Mouse (Mus musculus): ENCODE measurements around the gene Mtnr1b. TPM values are rescaled to one million over a fixed set of nuclear protein-coding genes. Genes with fewer than 3 reads are reported as not detected.

The Mtnr1b gene
- polyA plus RNA-seq, 1 experiment, result not detected

DNA sequence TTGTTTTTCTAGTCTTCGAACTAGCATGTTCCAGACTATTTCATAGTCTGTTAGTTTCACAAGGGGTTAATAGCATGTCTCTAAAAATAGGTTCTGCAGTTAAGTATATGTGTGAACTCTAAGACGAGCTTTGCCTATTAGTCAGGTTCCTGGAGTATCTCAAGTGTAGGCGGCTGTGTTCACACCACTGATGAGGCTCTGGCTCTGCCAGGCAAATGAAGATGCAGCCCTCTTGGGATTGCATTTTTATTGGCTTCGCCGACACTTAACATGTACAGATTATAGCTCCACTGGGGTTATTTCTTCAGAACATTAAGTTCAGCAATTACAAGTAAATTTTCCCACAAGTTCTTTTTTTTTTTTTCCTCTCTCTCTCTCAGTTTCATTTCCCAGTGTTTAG, 12.4 kb upstream of the Mtnr1b start:
- Histone ChIP-seq H3K36me3 (ENCODE audit: control insufficient read depth, insufficient read depth) (no peaks in the 10 kb centered on the region), H3K4me3 (no peak overlapping the region), H3ac (ENCODE audit: control insufficient read depth, insufficient read length) (no peak overlapping the region), H3K79me2 (ENCODE audit: control insufficient read depth, insufficient read depth) (no peaks in the 10 kb centered on the region), H3K4me2 (ENCODE audit: low read depth) (no peak overlapping the region), H3K27me3 (ENCODE audit: control insufficient read depth, insufficient read depth, insufficient read length) (no peaks in the 10 kb centered on the region)
- TF ChIP-seq USF1 (IDR thresholded peaks at IDR 0.05; ENCODE audit: low read depth) (no peak), REST (IDR thresholded peaks at IDR 0.05; ENCODE audit: insufficient read depth, insufficient read length) (no peak), POLR2AphosphoS2 (IDR thresholded peaks at IDR 0.05; ENCODE audit: insufficient read length, low read depth) (no peak), TCF12 (IDR thresholded peaks at IDR 0.05; ENCODE audit: insufficient read depth, poor library complexity, severe bottlenecking) (no peak), TCF3 (IDR thresholded peaks at IDR 0.05; ENCODE audit: insufficient read length, low read depth) (no peak), MYOG (IDR thresholded peaks at IDR 0.05; ENCODE audit: control insufficient read depth in 1 of 3, insufficient read depth in 1 of 3, insufficient read length in 2 of 3, low read depth in 2 of 3) (no peak), E2F4 (IDR thresholded peaks at IDR 0.05; ENCODE audit: insufficient read depth) (no peak), POLR2A (IDR thresholded peaks at IDR 0.05; ENCODE audit: insufficient read length, low read depth) (no peak), CEBPB (IDR thresholded peaks at IDR 0.05; ENCODE audit: insufficient read depth, poor library complexity, severe bottlenecking) (no peak), MYOD1 (IDR thresholded peaks at IDR 0.05; ENCODE audit: control insufficient read depth in 1 of 3, insufficient read length in 2 of 3, low read depth in 2 of 3) (no peak), SRF (IDR thresholded peaks at IDR 0.05; ENCODE audit: control insufficient read depth, insufficient read length, low read depth) (no peak), MAX (IDR thresholded peaks at IDR 0.05; ENCODE audit: low read depth) (no peak)

DNA sequence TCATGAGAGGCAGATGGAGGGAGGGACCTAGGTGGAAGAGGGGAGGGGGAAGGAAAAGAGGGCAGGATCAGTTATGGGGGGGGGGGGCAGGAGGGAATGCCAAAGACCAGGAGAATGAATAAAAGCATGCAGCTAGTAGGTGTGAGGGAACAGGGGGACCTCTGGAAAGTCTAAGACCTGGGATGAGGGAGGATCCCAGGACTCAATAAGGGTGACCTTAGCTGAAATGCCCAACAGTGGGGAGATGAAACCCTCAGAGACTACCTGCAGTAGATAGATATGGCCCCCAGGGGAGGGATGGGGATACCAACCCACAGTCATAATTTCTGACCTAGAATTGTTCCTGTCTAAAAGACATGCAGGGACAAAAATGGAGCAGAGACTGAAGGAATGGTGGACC, 6.4 kb upstream of the Mtnr1b start:
- no peaks in the 10 kb centered on the region for H3K27me3 ChIP-seq (ENCODE audit: control insufficient read depth, insufficient read depth, insufficient read length)
- H3K4me2 ChIP-seq (ENCODE audit: low read depth), result no peak overlapping the region
- H3K36me3 ChIP-seq (ENCODE audit: control insufficient read depth, insufficient read depth), result no peaks in the 10 kb centered on the region
- H3ac ChIP-seq (ENCODE audit: control insufficient read depth, insufficient read length), result no peak overlapping the region
- H3K4me3 ChIP-seq, result no peak overlapping the region
- H3K79me2 ChIP-seq (ENCODE audit: control insufficient read depth, insufficient read depth), result no peaks in the 10 kb centered on the region
- TF ChIP-seq MYOD1 (IDR thresholded peaks at IDR 0.05; ENCODE audit: control insufficient read depth in 1 of 3, insufficient read length in 2 of 3, low read depth in 2 of 3), result no peak
- TF ChIP-seq POLR2AphosphoS2 (IDR thresholded peaks at IDR 0.05; ENCODE audit: insufficient read length, low read depth), result no peak
- no peak for TF ChIP-seq MAX (IDR thresholded peaks at IDR 0.05; ENCODE audit: low read depth)
- TF ChIP-seq CEBPB (IDR thresholded peaks at IDR 0.05; ENCODE audit: insufficient read depth, poor library complexity, severe bottlenecking), result no peak
- no peak for TF ChIP-seq USF1 (IDR thresholded peaks at IDR 0.05; ENCODE audit: low read depth)
- TF ChIP-seq SRF (IDR thresholded peaks at IDR 0.05; ENCODE audit: control insufficient read depth, insufficient read length, low read depth), result no peak
- TF ChIP-seq E2F4 (IDR thresholded peaks at IDR 0.05; ENCODE audit: insufficient read depth), result no peak
- no peak for TF ChIP-seq TCF12 (IDR thresholded peaks at IDR 0.05; ENCODE audit: insufficient read depth, poor library complexity, severe bottlenecking)
- TF ChIP-seq POLR2A (IDR thresholded peaks at IDR 0.05; ENCODE audit: insufficient read length, low read depth), result no peak
- TF ChIP-seq TCF3 (IDR thresholded peaks at IDR 0.05; ENCODE audit: insufficient read length, low read depth), result no peak
- TF ChIP-seq REST (IDR thresholded peaks at IDR 0.05; ENCODE audit: insufficient read depth, insufficient read length), result no peak
- no peak for TF ChIP-seq MYOG (IDR thresholded peaks at IDR 0.05; ENCODE audit: control insufficient read depth in 1 of 3, insufficient read depth in 1 of 3, insufficient read length in 2 of 3, low read depth in 2 of 3)

DNA sequence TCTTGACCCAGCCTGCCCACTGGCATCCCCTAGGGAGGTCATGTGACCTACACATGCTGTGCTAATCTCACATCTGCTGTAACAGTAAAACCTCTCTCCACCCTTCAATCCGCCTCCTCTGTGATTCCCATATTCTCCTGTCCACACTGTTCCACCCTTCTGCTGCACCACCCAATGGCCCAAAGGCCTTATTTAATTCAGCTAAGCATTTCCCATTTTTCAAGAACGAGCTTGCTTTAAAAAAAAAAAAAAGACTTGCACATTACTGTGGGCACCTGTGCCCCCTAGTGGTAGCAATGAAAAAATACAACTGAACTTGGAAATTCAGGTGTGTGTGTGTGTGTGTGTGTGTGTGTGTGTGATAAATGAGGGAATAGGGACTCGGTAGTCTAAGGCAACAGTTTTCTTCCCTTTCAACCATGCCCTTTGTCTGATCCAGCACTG, 5.8 kb upstream of the Mtnr1b start:
- TF ChIP-seq MYOD1 (IDR thresholded peaks at IDR 0.05; ENCODE audit: control insufficient read depth in 1 of 3, insufficient read length in 2 of 3, low read depth in 2 of 3), result no peak
- TF ChIP-seq TCF3 (IDR thresholded peaks at IDR 0.05; ENCODE audit: insufficient read length, low read depth), result no peak
- TF ChIP-seq SRF (IDR thresholded peaks at IDR 0.05; ENCODE audit: control insufficient read depth, insufficient read length, low read depth), result no peak
- no peak for TF ChIP-seq CEBPB (IDR thresholded peaks at IDR 0.05; ENCODE audit: insufficient read depth, poor library complexity, severe bottlenecking)
- TF ChIP-seq MAX (IDR thresholded peaks at IDR 0.05; ENCODE audit: low read depth), result no peak
- no peak for TF ChIP-seq USF1 (IDR thresholded peaks at IDR 0.05; ENCODE audit: low read depth)
- TF ChIP-seq MYOG (IDR thresholded peaks at IDR 0.05; ENCODE audit: control insufficient read depth in 1 of 3, insufficient read depth in 1 of 3, insufficient read length in 2 of 3, low read depth in 2 of 3), result no peak
- TF ChIP-seq TCF12 (IDR thresholded peaks at IDR 0.05; ENCODE audit: insufficient read depth, poor library complexity, severe bottlenecking), result no peak
- no peak for TF ChIP-seq E2F4 (IDR thresholded peaks at IDR 0.05; ENCODE audit: insufficient read depth)
- no peak for TF ChIP-seq POLR2AphosphoS2 (IDR thresholded peaks at IDR 0.05; ENCODE audit: insufficient read length, low read depth)
- TF ChIP-seq POLR2A (IDR thresholded peaks at IDR 0.05; ENCODE audit: insufficient read length, low read depth), result no peak
- no peak for TF ChIP-seq REST (IDR thresholded peaks at IDR 0.05; ENCODE audit: insufficient read depth, insufficient read length)
- Histone ChIP-seq H3K4me2 (ENCODE audit: low read depth) (no peak overlapping the region), H3ac (ENCODE audit: control insufficient read depth, insufficient read length) (no peak overlapping the region), H3K27me3 (ENCODE audit: control insufficient read depth, insufficient read depth, insufficient read length) (no peaks in the 10 kb centered on the region), H3K36me3 (ENCODE audit: control insufficient read depth, insufficient read depth) (no peaks in the 10 kb centered on the region), H3K4me3 (no peak overlapping the region), H3K79me2 (ENCODE audit: control insufficient read depth, insufficient read depth) (no peaks in the 10 kb centered on the region)

DNA sequence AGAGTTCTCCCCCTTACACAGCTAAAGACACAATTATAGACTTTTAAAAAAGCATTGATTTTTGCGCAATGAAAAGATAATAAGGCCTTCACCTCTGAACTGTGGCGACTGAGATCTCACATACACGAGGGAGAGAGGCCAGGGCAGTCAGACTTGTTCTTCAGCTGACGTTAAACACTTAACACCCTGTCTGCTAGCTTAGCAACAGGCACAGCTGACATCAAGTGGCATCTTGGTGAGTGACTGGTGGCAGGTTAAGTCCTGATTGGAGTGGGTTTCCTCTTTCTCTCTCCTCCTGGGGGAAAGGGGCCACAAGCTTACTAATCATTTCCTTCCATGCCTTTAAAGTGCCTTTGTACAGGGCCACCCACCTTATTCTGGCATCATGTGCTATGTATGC, 4.3 kb downstream of the Mtnr1b start:
- no peaks in the 10 kb centered on the region for H3K36me3 ChIP-seq (ENCODE audit: control insufficient read depth, insufficient read depth)
- no peaks in the 10 kb centered on the region for H3K27me3 ChIP-seq (ENCODE audit: control insufficient read depth, insufficient read depth, insufficient read length)
- H3K4me3 ChIP-seq, result no peak overlapping the region
- H3ac ChIP-seq (ENCODE audit: control insufficient read depth, insufficient read length), result no peak overlapping the region
- H3K79me2 ChIP-seq (ENCODE audit: control insufficient read depth, insufficient read depth), result no peaks in the 10 kb centered on the region
- H3K4me2 ChIP-seq (ENCODE audit: low read depth), result no peak overlapping the region
- no peak for TF ChIP-seq POLR2A (IDR thresholded peaks at IDR 0.05; ENCODE audit: insufficient read length, low read depth)
- TF ChIP-seq E2F4 (IDR thresholded peaks at IDR 0.05; ENCODE audit: insufficient read depth), result no peak
- TF ChIP-seq MYOG (IDR thresholded peaks at IDR 0.05; ENCODE audit: control insufficient read depth in 1 of 3, insufficient read depth in 1 of 3, insufficient read length in 2 of 3, low read depth in 2 of 3), result no peak

DNA sequence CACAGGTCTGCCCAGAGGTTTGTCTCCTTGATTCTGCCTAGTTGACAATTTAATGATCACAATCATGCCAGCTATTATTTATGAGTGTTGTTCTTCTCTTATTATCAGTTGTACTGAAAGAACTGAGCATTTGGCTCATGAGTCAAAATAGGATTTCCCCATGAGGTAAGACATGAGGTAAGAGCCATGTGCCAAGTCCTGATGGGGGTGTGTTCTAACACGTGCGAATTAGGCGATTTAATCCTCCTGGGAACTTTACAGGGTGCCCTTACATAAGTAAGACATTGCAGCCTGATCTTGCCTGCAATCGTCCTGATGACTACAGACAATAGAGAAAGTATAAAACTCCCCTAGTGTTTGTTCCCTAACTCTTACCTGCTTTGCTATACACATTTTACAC, 4.9 kb downstream of the Mtnr1b start:
- TF ChIP-seq TCF12 (IDR thresholded peaks at IDR 0.05; ENCODE audit: insufficient read depth, poor library complexity, severe bottlenecking), result no peak
- TF ChIP-seq USF1 (IDR thresholded peaks at IDR 0.05; ENCODE audit: low read depth), result no peak
- no peak for TF ChIP-seq SRF (IDR thresholded peaks at IDR 0.05; ENCODE audit: control insufficient read depth, insufficient read length, low read depth)
- TF ChIP-seq MYOG (IDR thresholded peaks at IDR 0.05; ENCODE audit: control insufficient read depth in 1 of 3, insufficient read depth in 1 of 3, insufficient read length in 2 of 3, low read depth in 2 of 3), result no peak
- no peak for TF ChIP-seq REST (IDR thresholded peaks at IDR 0.05; ENCODE audit: insufficient read depth, insufficient read length)
- Histone ChIP-seq H3K36me3 (ENCODE audit: control insufficient read depth, insufficient read depth) (no peaks in the 10 kb centered on the region), H3K4me2 (ENCODE audit: low read depth) (no peak overlapping the region), H3K27me3 (ENCODE audit: control insufficient read depth, insufficient read depth, insufficient read length) (no peaks in the 10 kb centered on the region), H3K79me2 (ENCODE audit: control insufficient read depth, insufficient read depth) (no peaks in the 10 kb centered on the region), H3ac (ENCODE audit: control insufficient read depth, insufficient read length) (no peak overlapping the region), H3K4me3 (no peak overlapping the region)

Data from myocyte (in vitro differentiated cells).